Mouse (Mus musculus): Measurements from ENCODE around the gene BC034090.

- TF ChIP-seq CTCF (IDR thresholded peaks at IDR 0.05; ENCODE audit: low read depth, low read length) (no peak), POLR2A (IDR thresholded peaks at IDR 0.05; ENCODE audit: borderline replicate concordance, low read depth, low read length) (no peak)
These were observed 38.9 kb downstream of the BC034090 start for GRCm38 (mm10) chr1:155205311-155205710.

Measured in bone marrow macrophage, adult 2 months (primary cell).